Mouse (Mus musculus) olfactory bulb, adult 2 months (tissue): ENCODE measurements around the gene Ms4a14. TPM values are rescaled to one million over a fixed set of nuclear protein-coding genes. Genes with fewer than 3 reads are reported as not detected.
"Not testable (repeated sequence)": the region's sequence is repeated elsewhere in the genome, so short reads cannot be mapped to it uniquely, and the experiment has no call there.

Source experiments
- H3K27ac ChIP-seq: fragments of 200-500 bp; 2 replicates; pipeline ENCODE4 v1.5.1; 2012; ENCODE audit warnings: low read depth, low read length; ENCODE audit not compliant: insufficient read depth
- H3K4me1 ChIP-seq: fragments of 200-500 bp; 2 replicates; pipeline ENCODE4 v1.6.1; 2012; ENCODE audit warnings: low read length; ENCODE audit not compliant: control insufficient read depth, insufficient read depth
- H3K4me3 ChIP-seq: fragments of 200-500 bp; 2 replicates; pipeline ENCODE4 v1.5.1; 2012; ENCODE audit warnings: mild to moderate bottlenecking, low read depth, low read length, moderate library complexity; ENCODE audit not compliant: insufficient read depth
- CTCF ChIP-seq: fragments of 200-500 bp; IDR thresholded peaks from 2 replicates; pipeline ENCODE4 v1.5.1; 2012; ENCODE audit warnings: low read depth, mild to moderate bottlenecking, low read length, moderate library complexity; ENCODE audit not compliant: insufficient read depth
- POLR2A ChIP-seq: fragments of 200-500 bp; IDR thresholded peaks from 2 replicates; pipeline ENCODE4 v1.6.1; 2012; ENCODE audit warnings: mild to moderate bottlenecking, low read depth, low read length, moderate library complexity; ENCODE audit not compliant: insufficient read depth
- WGBS: fragments of 180-500 bp; shearing (Covaris S2); methylation state at CpG from one replicate; pipeline ENCODE4 v1.1.7; 2018; 5-methylcytosine and 5-hydroxymethylcytosine counted together
- polyA plus RNA-seq: library from polyadenylated mRNA; stranded (reverse); fragments of >200 nt; gene quantifications from 2 replicates; pipeline ENCODE4 v1.2.4, GENCODE M21; 2012; ENCODE audit warnings: low replicate concordance; ENCODE audit not compliant: missing spikeins, insufficient read depth, insufficient read length

Ms4a14 gene
- polyA plus RNA-seq, 1 experiment = not detected

DNA sequence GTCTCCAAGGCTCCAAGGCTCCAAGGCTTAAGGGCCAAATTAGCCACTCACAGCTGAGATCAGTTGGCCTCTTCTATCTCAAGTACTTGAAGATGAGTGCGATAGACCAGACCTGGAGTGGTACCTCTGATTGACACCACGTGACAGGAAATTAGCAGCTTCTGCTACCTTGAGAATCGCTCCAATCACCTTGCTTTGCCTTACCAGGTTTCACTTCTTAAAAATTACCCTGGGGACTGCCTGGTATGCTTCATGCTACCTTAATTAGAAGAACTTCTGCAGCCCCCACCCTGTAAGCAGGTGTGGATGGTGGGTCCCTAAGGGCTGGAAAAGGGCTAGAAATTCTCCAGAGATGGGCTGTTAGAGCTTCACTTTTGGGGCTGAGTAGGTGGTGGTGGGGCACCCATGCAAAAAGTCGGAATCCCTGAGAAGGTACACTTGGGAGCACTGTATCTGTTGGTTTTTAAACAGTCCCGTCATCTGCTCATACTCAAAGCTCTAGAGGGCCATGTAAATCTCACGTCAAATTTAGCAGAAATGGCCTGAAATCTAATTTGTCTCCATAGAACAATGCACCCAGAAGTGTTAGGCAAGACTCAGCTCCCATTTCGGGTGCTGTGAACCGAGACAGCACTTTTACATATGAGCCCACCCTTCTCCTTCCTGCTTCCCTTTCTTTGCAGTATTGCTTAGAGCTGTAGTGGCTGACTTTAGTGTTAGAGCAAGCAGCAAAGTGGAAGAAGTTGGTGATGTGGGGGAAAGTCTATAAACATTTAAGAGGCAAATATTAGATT, 48.0 kb downstream of the Ms4a14 start, which contains the start of gene Ms4a1:
Ms4a1 (minus strand) TSS at position 190 of the 794 bp plus-strand sequence.
- no peak within 1 kb of the TSS for H3K4me3 ChIP-seq
- 89% methylated on average over 8 of the region's 8 CpGs for WGBS
- no peak for TF ChIP-seq POLR2A
- no peak for TF ChIP-seq CTCF

DNA sequence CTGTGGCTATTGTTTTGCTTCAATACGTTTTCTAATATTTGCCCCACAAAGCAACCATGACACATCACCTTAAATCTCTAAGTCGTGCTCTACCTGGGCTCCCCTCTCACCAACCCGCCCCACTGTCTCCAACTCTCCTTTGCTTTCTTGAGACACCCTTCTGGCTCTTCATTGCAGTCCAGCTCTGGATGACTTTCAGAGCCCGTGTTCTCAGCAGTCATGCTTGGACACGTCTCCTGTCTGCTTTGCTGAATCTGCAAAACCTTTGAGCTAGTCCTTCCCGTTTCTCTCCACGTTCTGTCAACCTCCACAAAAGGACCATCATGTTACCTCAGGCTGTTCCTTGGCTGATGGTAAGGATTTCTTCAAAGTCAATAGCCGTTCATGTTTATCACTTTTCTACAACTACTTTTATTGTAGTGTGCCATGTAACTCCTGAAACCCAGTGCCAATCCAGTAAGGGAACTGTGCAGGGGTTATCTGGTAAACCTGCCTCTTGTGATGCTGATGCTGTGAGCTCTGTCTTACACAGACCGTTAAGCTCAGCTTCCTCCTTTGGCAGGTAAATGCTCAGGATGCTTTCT, 49.6 kb downstream of the Ms4a14 start:
- no peak overlapping the region for H3K4me3 ChIP-seq
- WGBS = 80% methylated on average over 9 of the region's 9 CpGs

More for the DNA sequence above, 48.0 kb downstream of the Ms4a14 start, which contains the start of gene Ms4a1:
- H3K4me1 ChIP-seq = no peaks in the 10 kb centered on the region
- H3K27ac ChIP-seq = no peak within 1 kb of the TSS

DNA sequence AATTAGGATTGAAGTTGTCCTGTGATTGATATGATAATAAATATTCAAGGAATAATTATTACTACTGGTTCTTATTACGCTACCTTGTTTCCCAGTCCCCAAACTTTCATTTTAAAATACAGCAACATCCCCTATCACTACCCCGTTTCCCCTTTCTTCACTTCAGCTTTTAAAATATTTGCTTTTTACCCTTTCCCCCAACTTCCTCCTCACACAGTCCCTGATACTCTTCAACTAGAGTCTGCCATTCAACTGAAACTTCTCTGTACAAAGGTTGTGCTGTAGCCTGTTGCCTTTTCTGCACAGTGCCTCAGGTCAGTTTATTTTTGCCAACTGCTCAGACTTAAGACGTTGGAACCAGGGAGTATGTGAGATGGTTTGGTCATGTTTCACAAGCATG, 50.7 kb downstream of the Ms4a14 start:
- 83% methylated on average over 3 of the region's 3 CpGs for WGBS
- Histone ChIP-seq H3K27ac (no peak overlapping the region), H3K4me1 (no peaks in the 10 kb centered on the region), H3K4me3 (no peak overlapping the region)
- TF ChIP-seq CTCF = no peak
- no peak for TF ChIP-seq POLR2A

More for the DNA sequence above, 49.6 kb downstream of the Ms4a14 start:
- TF ChIP-seq CTCF (no peak), POLR2A (no peak)
- Histone ChIP-seq H3K4me1 (no peaks in the 10 kb centered on the region), H3K27ac (no peak overlapping the region)

DNA sequence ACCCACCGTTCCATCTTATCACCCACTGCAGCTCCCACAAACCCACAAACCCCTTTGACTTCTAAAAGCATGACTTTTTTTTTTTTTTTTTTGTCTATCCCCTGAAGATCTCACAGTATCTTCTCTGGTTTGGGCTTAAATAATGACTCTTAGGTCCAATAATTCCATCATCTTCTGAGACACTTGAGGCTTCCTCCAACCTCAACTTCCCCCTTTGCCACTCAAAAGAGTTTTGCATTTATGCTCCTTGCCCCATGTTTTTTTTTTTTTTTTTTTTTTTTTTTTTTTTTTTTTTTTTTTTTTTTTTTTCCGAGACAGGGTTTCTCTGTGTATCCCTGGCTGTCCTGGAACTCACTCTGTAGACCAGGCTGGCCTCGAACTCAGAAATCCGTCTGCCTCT, 51.3 kb downstream of the Ms4a14 start:
- not testable (repeated sequence) for H3K27ac ChIP-seq, H3K4me1 ChIP-seq, H3K4me3 ChIP-seq
- WGBS = 75% methylated on average over 4 of the region's 4 CpGs

DNA sequence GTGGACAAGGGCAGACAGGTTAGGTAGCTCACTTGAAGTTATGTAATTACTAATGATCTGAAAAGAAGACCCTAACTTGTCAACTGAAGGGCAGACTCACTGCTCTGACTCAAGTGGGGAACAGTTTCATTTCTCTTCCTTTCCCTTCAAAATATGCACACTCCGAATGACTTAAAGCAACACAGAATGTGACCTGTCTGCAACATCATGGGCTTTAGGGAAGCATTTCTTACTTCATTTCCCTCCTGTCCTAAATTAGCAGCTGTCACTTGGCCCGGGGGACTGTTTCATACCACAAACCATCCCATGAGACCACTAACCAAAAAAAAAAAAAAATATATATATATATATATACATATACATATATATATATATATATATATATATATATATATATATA, 52.7 kb downstream of the Ms4a14 start:
- Histone ChIP-seq H3K27ac (no peak overlapping the region), H3K4me1 (no peaks in the 10 kb centered on the region), H3K4me3 (no peak overlapping the region)
- WGBS = 96% methylated on average over 2 of the region's 2 CpGs
- TF ChIP-seq POLR2A (no peak), CTCF (no peak)

Other genes starting within 250 kb of the Ms4a14 start
- not detected in 2 replicates for gene Ms4a8a, start 233.4 kb downstream of the Ms4a14 start, polyA plus RNA-seq
- gene 1700017D01Rik, start 183.6 kb downstream of the Ms4a14 start, polyA plus RNA-seq = not detected in 2 replicates
- not detected in 2 replicates for gene 1700025F22Rik, start 149.1 kb downstream of the Ms4a14 start, polyA plus RNA-seq
- gene Ms4a13, start 117.7 kb downstream of the Ms4a14 start, polyA plus RNA-seq = not detected in 2 replicates
- not detected in 2 replicates for gene Ms4a12, start 82.0 kb downstream of the Ms4a14 start, polyA plus RNA-seq
- not detected in 2 replicates for gene Ms4a1, start 48.2 kb downstream of the Ms4a14 start, polyA plus RNA-seq
- gene Ms4a5, start 30.6 kb downstream of the Ms4a14 start, polyA plus RNA-seq = not detected in 2 replicates
- not detected in 2 replicates for gene Ms4a7, start 21.7 kb upstream of the Ms4a14 start, polyA plus RNA-seq
- gene Ms4a4a, start 61.1 kb upstream of the Ms4a14 start, polyA plus RNA-seq = not detected in 2 replicates
- gene Ms4a4c, start 90.3 kb upstream of the Ms4a14 start, polyA plus RNA-seq = not detected in 2 replicates
- gene Ms4a4b, start 129.1 kb upstream of the Ms4a14 start, polyA plus RNA-seq = not detected in 2 replicates
- not detected in 2 replicates for gene Ms4a6c, start 154.9 kb upstream of the Ms4a14 start, polyA plus RNA-seq
- not detected in 2 replicates for gene Gm8369, start 171.5 kb upstream of the Ms4a14 start, polyA plus RNA-seq
- gene Ms4a6b, start 202.1 kb upstream of the Ms4a14 start, polyA plus RNA-seq = not detected in 2 replicates
- gene Ms4a4d, start 222.3 kb upstream of the Ms4a14 start, polyA plus RNA-seq = not detected in 2 replicates